Mouse (Mus musculus): ENCODE results near the gene Vezf1. TPM values are rescaled to one million over a fixed set of nuclear protein-coding genes. Genes with fewer than 3 reads are reported as not detected.

Vezf1 gene
- polyA plus RNA-seq, 1 experiment from 2014 or later = 33.1 TPM

DNA sequence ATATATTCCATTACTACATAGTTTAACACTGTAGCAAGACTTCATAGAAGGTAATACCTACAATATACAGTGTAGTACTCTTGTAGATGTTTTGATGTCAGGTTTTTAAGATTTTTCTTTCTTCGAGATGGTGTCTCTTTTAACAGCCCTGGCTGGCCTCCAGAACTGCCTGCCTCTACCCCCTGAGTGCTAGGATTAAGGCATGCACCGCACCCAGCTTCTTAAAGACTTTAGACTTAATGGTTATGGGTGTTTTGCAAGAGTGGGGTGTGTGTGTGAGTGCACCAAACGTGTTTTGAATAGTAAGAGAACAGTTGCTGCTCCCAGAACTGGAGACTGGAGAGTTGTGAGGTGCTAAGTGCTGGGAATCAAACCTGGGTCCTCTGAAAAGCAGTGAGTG lies 14.3 kb upstream of the Vezf1 start:
- DNase-seq (ENCODE audit: low spot score) = no peak

GRCm38 (mm10) chr11:88054589-88054988 lies 13.5 kb upstream of the Vezf1 start:
- peak; percentile 79 for DNase-seq (ENCODE audit: low spot score)

- no peak for DNase-seq (ENCODE audit: low spot score)
These were observed 12.3 kb upstream of the Vezf1 start for GRCm38 (mm10) chr11:88055777-88056176.

- DNase-seq (ENCODE audit: low spot score) = no peak
These were observed 10.3 kb upstream of the Vezf1 start for GRCm38 (mm10) chr11:88057788-88058187.

GRCm38 (mm10) chr11:88059141-88059540 lies 8.9 kb upstream of the Vezf1 start:
- DNase-seq (ENCODE audit: low spot score) = peak; percentile 67

- peak; percentile 30 for DNase-seq (ENCODE audit: low spot score)
These were observed 6.0 kb upstream of the Vezf1 start for GRCm38 (mm10) chr11:88061892-88062625.

DNA sequence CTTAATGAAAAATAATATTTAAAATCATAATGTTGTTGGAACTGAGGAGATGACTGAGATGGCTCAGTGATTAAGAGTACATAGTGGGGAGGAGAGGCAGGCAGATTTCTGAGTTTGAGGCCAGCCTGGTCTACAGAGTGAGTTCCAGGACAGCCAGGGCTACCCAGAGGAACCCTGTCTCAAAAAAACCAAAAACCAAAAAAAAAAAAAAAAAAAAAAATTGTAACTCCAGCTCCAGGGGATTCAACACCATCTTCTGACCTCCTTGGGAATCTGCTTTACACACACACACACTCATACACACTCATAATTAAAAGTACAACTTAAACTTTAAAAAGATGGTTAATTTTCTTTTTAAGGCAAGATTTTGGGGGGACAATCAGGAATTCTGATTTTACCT lies 2.3 kb upstream of the Vezf1 start:
- no peak for DNase-seq (ENCODE audit: low spot score)

DNA sequence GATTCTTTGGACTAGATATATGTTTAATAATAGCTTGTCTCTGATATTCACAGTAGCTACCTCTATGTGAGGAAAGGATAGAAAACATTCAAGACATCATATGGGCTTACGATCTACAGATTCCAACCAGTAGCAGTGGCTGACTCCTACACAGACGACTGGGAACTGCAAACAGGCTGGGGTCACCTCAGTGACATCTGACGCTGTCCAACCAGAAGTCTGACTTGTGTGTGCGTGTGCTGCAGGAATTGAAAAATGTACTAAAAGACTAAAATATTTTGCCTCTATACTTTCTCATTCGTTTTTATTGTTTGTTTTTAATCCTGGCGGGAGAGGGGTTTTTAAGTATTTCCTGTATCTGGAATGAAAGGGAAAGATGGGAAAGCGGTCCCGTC lies 891 bp upstream of the Vezf1 start:
- peak; percentile 19 for DNase-seq (ENCODE audit: low spot score)

DNA sequence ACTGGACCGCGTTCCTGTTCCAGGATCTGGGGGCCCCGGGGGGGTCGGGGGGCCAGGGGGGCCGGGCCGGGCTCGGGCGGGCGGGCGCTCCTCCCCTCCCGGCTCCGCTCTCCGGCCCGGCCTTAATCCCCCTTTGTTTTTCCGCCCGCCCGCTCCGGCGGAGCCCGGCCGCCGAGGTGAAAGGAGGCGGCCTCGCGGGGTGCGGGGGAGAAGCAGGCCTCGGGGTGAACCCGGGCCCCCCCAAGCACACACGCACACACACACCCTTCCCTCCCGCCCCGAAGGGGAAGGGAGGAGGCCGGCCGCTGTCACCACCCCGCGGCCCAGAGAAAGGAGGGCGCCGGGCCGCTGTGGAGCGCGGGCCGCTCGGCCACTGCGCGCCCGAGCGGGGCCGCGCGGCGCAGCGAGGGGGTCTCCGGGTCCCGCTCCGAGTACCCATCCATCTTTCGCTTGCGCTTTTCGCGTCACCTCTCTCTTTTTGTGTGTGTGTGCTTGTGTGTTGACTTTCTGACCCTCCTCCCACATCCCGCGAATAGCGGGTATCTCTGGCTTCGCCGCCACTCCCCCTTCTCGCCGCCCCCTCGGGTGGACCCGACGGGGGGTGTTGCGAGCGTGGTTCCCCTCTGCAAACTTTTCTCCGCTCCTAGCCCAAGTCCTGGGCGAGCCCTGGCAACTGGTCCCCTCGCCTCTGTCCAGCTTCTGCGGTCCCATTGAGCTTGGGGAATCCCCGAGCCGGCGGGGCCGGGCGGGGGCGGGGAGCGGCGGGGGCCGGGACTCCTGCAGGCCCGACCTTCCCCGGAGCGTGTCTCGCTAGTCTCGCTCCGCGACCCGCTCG lies 549 bp downstream of the Vezf1 start:
- DNase-seq (ENCODE audit: low spot score) = peak; percentile 47

DNA sequence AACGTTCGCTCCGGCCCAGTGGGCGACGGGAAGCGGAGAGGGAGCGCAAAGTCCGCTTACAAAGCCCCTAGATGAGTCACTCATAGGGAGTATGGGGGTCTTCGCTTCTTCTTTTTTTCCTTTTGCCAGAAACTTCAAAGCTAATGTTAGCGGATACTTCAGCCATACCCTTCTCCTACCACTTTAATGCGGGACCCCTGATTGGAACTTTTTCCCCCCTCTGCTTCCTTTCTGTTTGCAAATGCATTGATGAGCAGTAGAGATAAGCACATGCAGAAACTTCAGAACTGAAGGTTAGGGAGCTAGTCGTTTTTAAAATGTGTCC lies 1.1 kb downstream of the Vezf1 start:
- DNase-seq (ENCODE audit: low spot score) = no peak

GRCm38 (mm10) chr11:88070392-88070791 lies 2.3 kb downstream of the Vezf1 start:
- DNase-seq (ENCODE audit: low spot score) = no peak

- DNase-seq (ENCODE audit: low spot score) = no peak
These were observed 3.0 kb downstream of the Vezf1 start for GRCm38 (mm10) chr11:88071113-88071512.

- DNase-seq (ENCODE audit: low spot score) = no peak
These were observed 5.3 kb downstream of the Vezf1 start for GRCm38 (mm10) chr11:88073343-88073875.

GRCm38 (mm10) chr11:88075701-88076100 lies 7.6 kb downstream of the Vezf1 start:
- DNase-seq (ENCODE audit: low spot score) = no peak

- no peak for DNase-seq (ENCODE audit: low spot score)
These were observed 8.3 kb downstream of the Vezf1 start for GRCm38 (mm10) chr11:88076394-88076793.

DNA sequence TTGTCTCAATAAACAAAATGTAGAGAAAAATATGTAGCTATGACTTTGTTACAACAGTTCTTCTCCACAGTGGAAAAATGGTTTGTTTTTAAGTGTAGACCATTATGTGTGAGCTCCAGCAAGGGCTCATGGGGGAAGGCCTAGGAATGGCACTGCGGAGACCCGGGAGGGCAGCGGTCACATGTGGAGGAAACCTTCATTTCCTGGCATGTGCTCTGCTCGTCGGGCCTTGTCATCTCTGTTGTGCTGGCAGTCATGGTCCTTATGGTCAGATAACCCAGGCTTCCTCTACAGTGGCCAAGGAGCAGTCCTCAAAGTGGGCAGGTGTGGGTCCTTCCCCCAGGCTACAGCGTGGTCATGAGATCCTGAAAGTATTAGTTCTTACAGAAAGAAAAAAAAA lies 15.6 kb downstream of the Vezf1 start:
- DNase-seq (ENCODE audit: low spot score) = no peak

DNA sequence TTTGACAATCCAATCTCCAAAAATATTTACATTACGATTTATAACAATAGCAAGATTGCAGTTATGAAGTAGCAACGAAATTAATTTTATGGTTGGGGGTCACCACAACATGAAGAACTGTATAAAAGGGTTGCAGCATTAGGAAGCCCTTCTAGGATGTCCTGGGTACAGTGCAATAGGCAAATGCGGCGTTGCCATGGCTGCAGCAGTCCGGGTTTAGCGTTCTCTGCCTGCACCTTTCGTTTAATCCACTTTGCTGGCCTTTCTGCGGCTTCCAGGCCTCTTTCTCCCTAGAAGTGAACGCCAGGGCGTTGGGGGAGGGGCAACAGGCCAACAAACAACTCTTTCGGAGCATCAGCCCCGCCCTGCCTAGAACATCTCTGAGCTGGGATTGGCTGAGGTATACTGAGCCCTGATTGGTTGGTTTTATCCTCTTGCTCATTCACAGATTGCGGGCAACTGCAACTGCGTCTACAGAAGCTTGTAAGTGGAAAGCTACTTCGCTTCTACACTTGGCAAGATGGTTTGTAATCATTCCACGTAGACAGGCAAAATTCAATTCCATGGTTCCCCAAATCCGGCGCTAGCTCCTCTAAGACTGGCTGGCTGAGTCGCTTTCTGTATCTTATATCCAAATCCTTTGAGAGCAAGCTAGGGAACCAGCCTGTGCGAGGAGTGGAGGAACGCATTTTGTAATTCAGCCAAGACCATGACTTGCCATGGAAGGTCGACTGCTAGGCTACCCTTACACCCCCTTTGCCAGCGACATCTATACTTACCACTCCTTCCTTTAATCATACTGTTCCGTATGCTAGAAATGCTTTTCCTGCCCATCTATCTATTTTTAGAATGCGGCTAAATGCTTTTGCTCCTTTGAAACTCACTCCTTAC lies 18.9 kb downstream of the Vezf1 start:
- DNase-seq (ENCODE audit: low spot score) = peak; percentile 89

DNA sequence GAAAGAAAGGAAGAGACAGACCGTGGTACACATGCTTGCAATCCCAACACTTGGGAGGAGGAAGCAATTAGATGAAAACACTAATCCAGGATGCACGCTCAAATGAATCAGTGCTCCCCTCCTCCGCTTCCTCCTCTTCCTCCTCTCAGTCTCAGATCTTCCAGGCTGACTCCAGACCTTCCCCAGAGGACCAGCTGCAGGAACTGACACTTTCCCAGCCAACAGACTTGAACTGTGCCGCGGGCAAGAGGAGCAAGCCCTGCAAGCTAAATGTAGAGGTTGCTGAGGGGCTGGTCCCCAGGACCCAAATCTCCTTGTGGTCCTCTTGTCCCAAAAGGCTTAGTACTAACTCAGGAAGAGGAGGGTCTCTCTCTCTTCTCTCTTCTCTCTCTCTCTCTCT lies 21.1 kb downstream of the Vezf1 start:
- DNase-seq (ENCODE audit: low spot score) = no peak

- no peak for DNase-seq (ENCODE audit: low spot score)
These were observed 22.2 kb downstream of the Vezf1 start for GRCm38 (mm10) chr11:88090293-88090692.

GRCm38 (mm10) chr11:88091949-88092348 lies 23.9 kb downstream of the Vezf1 start:
- DNase-seq (ENCODE audit: low spot score) = peak; percentile 86

DNA sequence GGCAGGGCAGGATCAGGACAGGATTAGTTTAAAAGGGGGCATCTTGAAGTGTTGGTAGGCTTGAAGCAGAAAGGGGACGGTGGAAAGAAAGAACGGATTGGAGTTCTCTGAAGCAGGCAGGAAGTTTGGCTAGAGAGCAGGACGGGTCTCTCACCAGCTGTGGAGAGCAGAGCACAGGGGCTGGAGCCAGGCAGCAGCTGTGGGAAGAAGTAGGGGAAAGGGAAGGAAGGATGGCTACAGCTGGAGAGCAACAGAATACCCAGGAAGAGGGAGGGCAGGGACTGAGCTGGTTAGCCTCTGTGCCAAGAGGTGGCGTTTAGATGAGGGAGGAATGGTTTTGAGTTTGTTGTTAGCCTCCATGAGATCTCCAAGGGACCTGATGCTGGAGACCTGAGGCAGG lies 29.1 kb downstream of the Vezf1 start:
- no peak for DNase-seq (ENCODE audit: low spot score)

Measured in thymus, postnatal 0 days (tissue).